Mouse (Mus musculus) liver, postnatal 0 days (tissue): ENCODE results near the gene C6. TPM values are rescaled to one million over a fixed set of nuclear protein-coding genes. Genes with fewer than 3 reads are reported as not detected.
A peak's percentile ranks its signal among the peaks of the same experiment; 100 is the strongest.

Experiments used
- ATAC-seq: fragments of 200-750 bp; cut with Nextera tagmentation; 2 replicates; pipeline ENCODE4 v1.8.0; 2017; ENCODE audit warnings: mild to moderate bottlenecking, moderate library complexity
- DNase-seq: peaks from one replicate; pipeline ENCODE4 v3.0.0-alpha.2; 2016
- H3K27ac ChIP-seq: fragments of 300-500 bp; sonication (generic); 2 replicates; pipeline ENCODE4 v1.5.1; 2014; ENCODE audit warnings: antibody characterized with exemption, moderate library complexity, mild to moderate bottlenecking, low read depth
- H3K27me3 ChIP-seq: fragments of 300-500 bp; sonication (generic); 2 replicates; pipeline ENCODE4 v1.6.1; 2014; ENCODE audit warnings: low read length, control low read depth, mixed read lengths; ENCODE audit not compliant: insufficient read depth
- H3K36me3 ChIP-seq: fragments of 300-500 bp; sonication (generic); replicated peaks from 2 replicates; pipeline ENCODE4 v1.6.1; 2014; ENCODE audit warnings: mild to moderate bottlenecking, control low read depth, low read length, moderate library complexity, mixed read lengths; ENCODE audit not compliant: insufficient read depth
- H3K4me1 ChIP-seq: fragments of 300-500 bp; sonication (generic); 2 replicates; pipeline ENCODE4 v1.6.1; 2014; ENCODE audit warnings: antibody characterized with exemption, mild to moderate bottlenecking, control low read depth; ENCODE audit not compliant: insufficient read depth
- H3K4me2 ChIP-seq: fragments of 300-500 bp; sonication (generic); 2 replicates; pipeline ENCODE4 v1.6.1; 2014; ENCODE audit warnings: low read depth, mild to moderate bottlenecking, low read length, moderate library complexity, mixed read lengths
- H3K4me3 ChIP-seq: fragments of 300-500 bp; sonication (generic); 2 replicates; pipeline ENCODE4 v1.5.1; 2014; ENCODE audit warnings: low read depth, low read length
- H3K9ac ChIP-seq: fragments of 300-500 bp; sonication (generic); replicated peaks from 2 replicates; pipeline ENCODE4 v1.6.1; 2014; ENCODE audit warnings: mild to moderate bottlenecking, moderate library complexity
- H3K9me3 ChIP-seq: fragments of 300-500 bp; sonication (generic); 2 replicates; pipeline ENCODE4 v1.6.1; 2016; ENCODE audit warnings: mild to moderate bottlenecking, control low read depth, low read length, mixed read lengths
- CTCF ChIP-seq: sonication (generic); IDR thresholded peaks from 2 replicates; pipeline ENCODE4 v1.5.1; 2016; ENCODE audit warnings: antibody characterized with exemption, low read depth
- EP300 ChIP-seq: IDR thresholded peaks from 2 replicates; pipeline ENCODE4 v1.6.1; 2016; ENCODE audit warnings: antibody characterized with exemption, low read depth, mild to moderate bottlenecking
- WGBS: fragments of 180-500 bp; shearing (Covaris S2); extraction: QIAGEN DNeasy Blood & Tissue Kit; methylation state at CpG from one replicate; pipeline ENCODE4 v1.1.7; 2014; ENCODE audit not compliant: insufficient replicate concordance; 5-methylcytosine and 5-hydroxymethylcytosine counted together
- polyA plus RNA-seq: library from polyadenylated mRNA; unstranded; fragments of >200 nt; fragmentation: Nextera tagmentation; extraction: Ambion mirVana; gene quantifications from 2 replicates; pipeline ENCODE4 v1.2.1, GENCODE M21; 2015

Gene C6
- polyA plus RNA-seq, 1 experiment from 2014 or later = 5.6 TPM

GRCm38 (mm10) chr15:4804256-4804655, 77.3 kb downstream of the C6 start:
- no peak overlapping the region for H3K4me2 ChIP-seq
- DNase-seq (no peak), ATAC-seq (no peak)
- H3K9me3 ChIP-seq = no peaks in the 10 kb centered on the region
- no peak overlapping the region for H3K4me3 ChIP-seq
- H3K27ac ChIP-seq = no peak overlapping the region
- WGBS = 77% methylated on average over 2 of the region's 2 CpGs
- no peaks in the 10 kb centered on the region for H3K36me3 ChIP-seq
- H3K9ac ChIP-seq = no peak overlapping the region
- no peak for TF ChIP-seq EP300
- no peak for TF ChIP-seq CTCF
- no peaks in the 10 kb centered on the region for H3K4me1 ChIP-seq
- no peaks in the 10 kb centered on the region for H3K27me3 ChIP-seq

- Histone ChIP-seq H3K9me3 (no peaks in the 10 kb centered on the region), H3K27me3 (no peaks in the 10 kb centered on the region), H3K4me2 (no peak overlapping the region), H3K4me1 (no peaks in the 10 kb centered on the region), H3K4me3 (no peak overlapping the region), H3K27ac (no peak overlapping the region), H3K9ac (no peak overlapping the region), H3K36me3 (no peaks in the 10 kb centered on the region)
- ATAC-seq (no peak), DNase-seq (no peak)
- 68% methylated on average over 5 of the region's 5 CpGs for WGBS
- no peak for TF ChIP-seq CTCF
- TF ChIP-seq EP300 = no peak
Measured at GRCm38 (mm10) chr15:4808131-4808530, 81.2 kb downstream of the C6 start.

GRCm38 (mm10) chr15:4814976-4815375, 88.0 kb downstream of the C6 start:
- no peak for ATAC-seq

GRCm38 (mm10) chr15:4815711-4816110, 88.7 kb downstream of the C6 start:
- Histone ChIP-seq H3K4me1 (no peaks in the 10 kb centered on the region), H3K9me3 (no peaks in the 10 kb centered on the region), H3K36me3 (no peaks in the 10 kb centered on the region), H3K4me3 (no peak overlapping the region), H3K9ac (no peak overlapping the region), H3K27me3 (no peaks in the 10 kb centered on the region), H3K4me2 (no peak overlapping the region), H3K27ac (no peak overlapping the region)
- ATAC-seq = no peak
- TF ChIP-seq CTCF (no peak), EP300 (no peak)
- 70% methylated on average over 2 of the region's 2 CpGs for WGBS
- DNase-seq = no peak

More at GRCm38 (mm10) chr15:4814976-4815375, 88.0 kb downstream of the C6 start:
- Histone ChIP-seq H3K4me3 (no peak overlapping the region), H3K27me3 (no peaks in the 10 kb centered on the region), H3K9ac (no peak overlapping the region), H3K36me3 (no peaks in the 10 kb centered on the region), H3K9me3 (no peaks in the 10 kb centered on the region), H3K4me2 (no peak overlapping the region), H3K27ac (no peak overlapping the region), H3K4me1 (no peaks in the 10 kb centered on the region)
- no peak for DNase-seq
- 75% methylated on average over 5 of the region's 5 CpGs for WGBS
- TF ChIP-seq EP300 = no peak
- TF ChIP-seq CTCF = no peak

GRCm38 (mm10) chr15:4816752-4817493, 89.9 kb downstream of the C6 start:
- Histone ChIP-seq H3K36me3 (no peaks in the 10 kb centered on the region), H3K4me3 (peak overlapping the region; percentile 3), H3K9ac (no peak overlapping the region), H3K27ac (peak overlapping the region; percentile 44; the same call in 1 of the 2 replicates), H3K4me2 (peak overlapping the region; percentile 27; the same call in 1 of the 2 replicates), H3K9me3 (no peaks in the 10 kb centered on the region), H3K4me1 (no peaks in the 10 kb centered on the region), H3K27me3 (no peaks in the 10 kb centered on the region)
- TF ChIP-seq CTCF = no peak
- no peak for TF ChIP-seq EP300
- WGBS = 41% methylated on average over 10 of the region's 10 CpGs
- DNase-seq (peak; percentile 32), ATAC-seq (peak; percentile 74)

- H3K9me3 ChIP-seq = no peaks in the 10 kb centered on the region
- H3K27me3 ChIP-seq = no peaks in the 10 kb centered on the region
- 68% methylated on average over 3 of the region's 3 CpGs for WGBS
- ATAC-seq (no peak), DNase-seq (no peak)
- no peak overlapping the region for H3K4me3 ChIP-seq
- no peaks in the 10 kb centered on the region for H3K36me3 ChIP-seq
- no peak overlapping the region for H3K4me2 ChIP-seq
- H3K9ac ChIP-seq = no peak overlapping the region
- no peak overlapping the region for H3K27ac ChIP-seq
- TF ChIP-seq EP300 (no peak), CTCF (no peak)
- no peaks in the 10 kb centered on the region for H3K4me1 ChIP-seq
Measured at GRCm38 (mm10) chr15:4818437-4818836, 91.5 kb downstream of the C6 start.
